Mouse (Mus musculus) bone marrow, adult 2 months (tissue): ENCODE measurements around the gene Hbq1b. TPM values are rescaled to one million over a fixed set of nuclear protein-coding genes. Genes with fewer than 3 reads are reported as not detected.

ENCODE experiments used
- H3K27ac ChIP-seq: fragments of 200-500 bp; 2 replicates; pipeline ENCODE4 v1.5.1; 2012; ENCODE audit warnings: low read depth, mild to moderate bottlenecking, control low read depth, inconsistent platforms, low read length; ENCODE audit not compliant: control insufficient read depth, poor library complexity, insufficient read depth
- H3K4me1 ChIP-seq: fragments of 200-500 bp; 2 replicates; pipeline ENCODE4 v1.6.1; 2011; ENCODE audit warnings: low read length; ENCODE audit not compliant: control insufficient read depth, insufficient read depth
- H3K4me3 ChIP-seq: fragments of 200-500 bp; replicated peaks from 2 replicates; pipeline ENCODE3; 2011; ENCODE audit warnings: mild to moderate bottlenecking, low read depth, low read length, control low read depth; ENCODE audit not compliant: control insufficient read depth
- CTCF ChIP-seq: fragments of 200-500 bp; IDR thresholded peaks from 2 replicates; pipeline ENCODE4 v1.5.1; 2011; ENCODE audit warnings: low read length, control low read depth; ENCODE audit not compliant: control insufficient read depth, insufficient read depth
- POLR2A ChIP-seq: fragments of 200-500 bp; IDR thresholded peaks from 2 replicates; pipeline ENCODE4 v1.6.1; 2011; ENCODE audit warnings: low read depth, mild to moderate bottlenecking, control low read depth, low read length, borderline replicate concordance; ENCODE audit not compliant: control insufficient read depth
- WGBS: fragments of 180-500 bp; shearing (Covaris S2); methylation state at CpG from one replicate; pipeline ENCODE4 v1.1.7; 2018; 5-methylcytosine and 5-hydroxymethylcytosine counted together
- polyA plus RNA-seq: library from polyadenylated mRNA; stranded (reverse); fragments of >200 nt; gene quantifications from 2 replicates; pipeline ENCODE4 v1.2.4, GENCODE M21; 2011; ENCODE audit warnings: low replicate concordance; ENCODE audit not compliant: missing spikeins, insufficient read depth, insufficient read length

Hbq1b gene
- polyA plus RNA-seq, 1 experiment: 44.2 TPM

DNA sequence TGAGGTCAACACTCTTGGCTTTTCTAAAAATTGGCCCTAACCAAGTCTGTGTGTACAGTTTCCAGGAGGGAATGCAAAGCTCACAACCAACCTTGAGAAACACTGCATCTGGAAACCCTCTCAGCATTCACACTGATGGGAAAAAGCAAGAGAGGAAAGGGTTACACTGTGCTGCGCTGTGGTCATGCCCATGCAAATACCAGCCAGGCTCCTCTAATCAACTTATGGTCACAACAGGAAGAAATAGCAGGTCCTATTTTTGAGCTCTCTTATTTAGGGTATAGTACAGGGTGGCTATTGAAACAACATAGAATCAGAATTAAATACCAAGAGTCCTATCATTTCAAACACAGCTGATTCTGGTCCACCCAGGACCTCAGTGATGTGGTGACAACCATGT is 42.1 kb upstream of the Hbq1b start:
- no peak overlapping the region for H3K4me3 ChIP-seq
- TF ChIP-seq POLR2A (no peak), CTCF (no peak)
- peaks cover 6% of the 10 kb centered on the region for H3K4me1 ChIP-seq
- 60% methylated on average over 1 of the region's 1 CpGs for WGBS
- peak overlapping the region; percentile 81 for H3K27ac ChIP-seq

DNA sequence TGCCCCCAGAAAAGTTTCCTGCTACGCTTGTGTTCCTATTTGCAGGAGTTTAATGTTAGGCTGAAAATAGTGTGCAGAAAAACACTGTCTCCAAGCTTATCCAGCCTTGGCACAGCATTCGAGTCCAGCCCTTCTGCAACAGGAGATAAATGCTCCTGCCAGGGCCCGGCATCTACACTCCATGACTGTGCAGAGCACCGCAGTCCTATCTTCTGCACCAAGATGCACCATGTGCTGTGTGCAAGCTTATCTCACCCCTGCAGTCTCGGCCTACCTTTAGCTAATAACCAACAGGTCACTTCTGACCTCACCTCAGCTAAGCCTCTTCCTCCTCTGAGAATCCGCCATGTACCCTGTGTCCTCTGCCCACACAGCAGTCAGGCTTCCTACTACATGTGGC is 41.2 kb upstream of the Hbq1b start:
- WGBS: 58% methylated on average over 6 of the region's 6 CpGs
- peaks cover 8% of the 10 kb centered on the region for H3K4me1 ChIP-seq
- H3K4me3 ChIP-seq: no peak overlapping the region
- TF ChIP-seq POLR2A (no peak), CTCF (no peak)
- H3K27ac ChIP-seq: peak overlapping the region; percentile 81

DNA sequence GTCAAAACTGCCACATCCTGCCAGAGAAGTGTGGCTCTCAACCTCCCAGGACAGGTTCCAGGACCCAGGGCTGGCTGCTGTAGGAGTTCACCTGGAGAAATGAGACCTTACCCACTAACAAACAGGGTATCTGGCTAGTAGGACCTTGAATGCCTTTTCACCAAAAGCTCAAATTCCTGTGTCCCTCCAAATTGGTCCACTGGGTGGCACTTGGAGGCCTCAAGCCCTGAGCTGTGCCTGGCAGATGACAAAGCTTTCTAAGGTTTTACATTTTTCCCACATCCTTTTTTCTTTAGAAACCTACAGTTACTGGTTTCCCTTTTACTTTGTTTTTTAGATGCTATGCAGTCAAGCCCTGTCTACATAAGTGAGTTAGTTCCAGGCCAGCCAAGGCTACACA is 39.7 kb upstream of the Hbq1b start:
- peak overlapping the region; percentile 81 for H3K27ac ChIP-seq

DNA sequence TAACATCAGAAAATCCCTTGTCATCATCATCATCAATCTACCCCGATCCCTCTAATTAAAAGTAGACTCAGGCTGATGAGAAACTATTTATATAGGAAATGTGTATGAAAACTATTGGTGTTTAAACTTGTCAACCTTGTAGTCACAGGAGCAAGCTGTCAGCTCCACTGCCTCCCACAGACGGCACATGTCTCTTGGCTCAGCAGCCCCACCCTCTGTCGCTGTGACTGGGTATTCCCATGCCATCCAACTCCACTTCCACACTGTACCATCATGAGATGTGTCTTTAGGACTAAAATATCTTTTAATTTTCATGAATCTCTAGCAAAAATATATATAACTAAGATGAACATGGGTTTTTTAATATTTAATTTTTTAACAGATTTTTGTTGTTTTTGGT is 38.4 kb upstream of the Hbq1b start:
- Histone ChIP-seq H3K4me1 (peaks cover 4% of the 10 kb centered on the region), H3K4me3 (no peak overlapping the region), H3K27ac (peak overlapping the region; percentile 26; the same call in 1 of the 2 replicates)
- no peak for TF ChIP-seq CTCF
- no peak for TF ChIP-seq POLR2A
- WGBS: 72% methylated on average over 3 of the region's 3 CpGs

More for the DNA sequence above, 39.7 kb upstream of the Hbq1b start:
- no peak overlapping the region for H3K4me3 ChIP-seq
- peaks cover 8% of the 10 kb centered on the region for H3K4me1 ChIP-seq
- TF ChIP-seq POLR2A (no peak), CTCF (peak; percentile 48; the same call in 1 of the 2 replicates)

DNA sequence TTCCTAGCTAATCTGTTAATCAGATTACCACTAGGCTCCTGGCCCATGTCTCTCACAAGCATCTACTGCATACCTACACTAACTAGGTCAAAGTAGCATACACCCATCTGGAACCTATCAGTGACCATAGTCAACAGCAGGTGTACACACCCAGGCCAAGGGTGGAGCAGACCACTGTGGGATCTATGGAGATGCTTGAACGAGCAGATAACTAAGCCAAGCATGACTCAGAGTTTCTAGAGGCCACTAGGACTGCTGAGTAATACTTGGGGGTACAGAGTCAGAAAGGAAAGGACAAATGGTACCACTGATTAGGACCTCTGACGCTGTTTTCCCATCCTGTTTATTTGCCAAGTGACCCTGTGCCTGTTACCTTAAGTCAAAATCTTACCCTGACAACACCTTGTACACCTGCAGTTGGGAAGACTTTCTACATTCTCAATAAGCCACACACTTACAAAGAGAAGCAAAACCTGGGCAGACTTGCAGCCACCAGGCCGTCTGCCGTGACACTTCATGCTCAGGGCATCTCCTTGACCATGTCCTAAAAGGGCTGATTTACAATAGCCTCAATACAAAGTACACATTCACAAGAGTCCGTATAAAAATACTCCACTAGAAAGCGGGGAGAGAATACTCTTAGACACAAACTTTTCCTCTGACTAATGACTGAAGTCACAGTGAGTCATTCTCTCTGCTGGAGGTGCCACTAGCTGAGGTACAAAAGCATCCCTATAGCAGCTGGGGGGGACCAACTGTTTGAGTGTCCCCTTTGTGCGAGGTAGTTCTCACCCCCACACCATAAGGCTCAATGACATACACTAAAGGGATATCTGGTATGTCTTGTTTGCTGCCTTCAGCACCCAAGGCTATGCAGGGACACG is 35.6 kb upstream of the Hbq1b start:
- H3K4me3 ChIP-seq: no peak overlapping the region
- peaks cover 7% of the 10 kb centered on the region for H3K4me1 ChIP-seq

DNA sequence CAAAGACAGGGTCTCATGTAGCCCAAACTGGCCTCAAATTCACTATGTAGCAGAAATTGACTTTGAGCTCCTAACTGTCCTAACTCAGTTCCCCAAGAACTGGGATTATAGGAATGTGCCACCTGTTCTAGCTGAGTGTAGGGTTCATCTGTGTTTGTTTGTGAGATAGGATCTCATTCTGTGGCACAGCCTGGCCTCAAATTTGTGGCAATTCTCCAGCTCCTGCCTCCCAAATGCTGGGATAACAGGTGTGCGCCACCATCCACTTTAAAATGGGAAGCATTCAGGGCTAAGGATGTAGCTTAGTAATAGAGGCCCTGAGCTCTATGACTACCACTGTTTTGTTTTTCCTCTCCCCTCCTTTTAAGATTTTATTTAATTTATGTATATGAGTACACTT is 33.6 kb upstream of the Hbq1b start:
- Histone ChIP-seq H3K4me3 (no peak overlapping the region), H3K4me1 (peaks cover 8% of the 10 kb centered on the region), H3K27ac (no peak overlapping the region)
- TF ChIP-seq POLR2A (no peak), CTCF (no peak)
- WGBS: 100% methylated on average over 1 of the region's 1 CpGs

More for the DNA sequence above, 35.6 kb upstream of the Hbq1b start:
- TF ChIP-seq CTCF (no peak), POLR2A (no peak)
- H3K27ac ChIP-seq: peak overlapping the region; percentile 89
- WGBS: 77% methylated on average over 8 of the region's 8 CpGs

DNA sequence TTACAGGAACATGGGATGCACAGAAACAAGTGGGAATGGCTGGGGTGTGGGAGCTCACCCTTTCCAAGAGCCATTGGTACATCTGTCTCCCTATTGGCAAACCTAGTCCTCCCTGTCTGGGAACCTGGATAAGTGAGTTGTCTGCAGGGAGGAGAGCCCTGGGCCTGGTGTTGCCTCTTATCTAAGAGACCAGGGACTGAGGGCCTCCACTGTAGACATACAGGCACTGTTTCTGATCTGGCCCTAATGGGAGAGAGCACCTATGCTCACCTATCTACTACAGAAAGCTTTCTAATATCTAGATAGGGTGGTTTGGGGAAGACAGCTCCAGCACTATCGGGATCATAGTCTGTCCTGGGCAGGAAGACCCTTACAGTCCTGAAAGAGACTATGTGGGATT is 30.6 kb upstream of the Hbq1b start:
- H3K4me1 ChIP-seq: peaks cover 5% of the 10 kb centered on the region
- H3K27ac ChIP-seq: peak overlapping the region; percentile 95
- no peak overlapping the region for H3K4me3 ChIP-seq
- WGBS: 51% methylated on average over 1 of the region's 1 CpGs
- TF ChIP-seq CTCF (no peak), POLR2A (no peak)

DNA sequence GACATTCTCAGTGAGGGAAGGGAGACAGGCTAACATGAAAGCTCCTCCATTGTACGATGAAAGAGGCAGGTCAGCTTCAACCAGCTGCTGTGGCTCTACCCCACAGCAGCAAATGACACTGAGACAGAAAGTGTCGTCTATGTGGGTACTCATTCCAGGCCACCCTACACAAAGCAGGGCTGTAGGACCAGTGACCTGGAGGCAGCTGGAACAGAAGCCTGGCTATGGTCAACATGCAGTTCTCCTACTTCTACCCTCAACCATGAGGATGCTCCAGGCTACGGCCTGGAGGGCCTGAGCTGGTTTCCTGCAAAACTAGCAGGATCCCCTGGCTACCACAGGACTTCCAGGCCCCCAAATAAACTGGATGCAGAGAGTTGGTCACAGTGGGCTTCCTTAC is 30.2 kb upstream of the Hbq1b start:
- Histone ChIP-seq H3K4me3 (no peak overlapping the region), H3K4me1 (peaks cover 5% of the 10 kb centered on the region), H3K27ac (peak overlapping the region; percentile 95)
- 72% methylated on average over 3 of the region's 3 CpGs for WGBS
- no peak for TF ChIP-seq CTCF
- TF ChIP-seq POLR2A: no peak
